ENCODE assay signal across 9 mouse cellular contexts in the genomic region with DNA sequence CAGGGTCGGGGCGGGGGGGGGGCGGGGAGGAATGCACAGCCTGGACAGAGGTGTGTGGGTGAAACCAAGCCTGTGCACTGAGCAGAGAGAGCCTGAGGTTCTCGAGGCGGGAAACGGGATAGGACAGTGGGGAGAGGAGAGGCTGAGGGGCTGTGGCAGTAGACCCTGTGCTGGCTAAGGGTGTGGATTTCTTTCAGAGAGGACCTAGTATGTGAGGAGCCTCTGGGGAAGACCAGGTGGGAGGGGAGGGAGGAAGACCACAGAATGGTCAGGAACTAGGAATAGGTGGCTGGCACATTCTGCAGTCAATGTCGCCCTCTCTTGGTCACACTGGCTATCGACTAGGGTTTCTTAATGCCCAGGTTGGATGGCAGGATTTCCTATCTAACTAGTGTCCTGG. TPM values are rescaled to one million over a fixed set of nuclear protein-coding genes. Genes with fewer than 3 reads are reported as not detected.
A peak's percentile ranks its signal among the peaks of the same experiment; 100 is the strongest.
DNase-seq lines count a peak whose midpoint lies in the region; ATAC-seq and TF ChIP-seq lines count a peak whose summit lies in the region.
"Had no signal": no experiment of that assay in that cellular context is flagged by ENCODE, and none has a peak within 500 bp of the region (broad histone marks: within the 10 kb centered on the region; RNA-seq: fewer than 3 reads in every experiment).

No protein-coding gene starts in this region.

- peaks cover 41% of the 10 kb centered on the region for H3K27me3 ChIP-seq in E14TG2a.4 (ENCODE audit: insufficient read depth, low read length)
- peaks cover 34% of the 10 kb centered on the region for H3K27me3 ChIP-seq in embryonic facial prominence, embryonic 12.5 days

- H3K27ac ChIP-seq in embryonic facial prominence, embryonic 12.5 days: no peak overlapping the region
- no peak overlapping the region for H3K27ac ChIP-seq in layer of hippocampus, adult 2 months

- DNase-seq in adrenal gland, adult 18-20 months (ENCODE audit: low spot score in 2 of 2): peak; percentile 64 to 66
- DNase-seq in heart, postnatal 14 days: peak; percentile 67 to 78
- DNase-seq in layer of hippocampus, adult 2 months (ENCODE audit: low spot score in 2 of 2): peak; percentile 71 to 79
- DNase-seq in lung, postnatal 10 days: peak; percentile 72
- peak; percentile 73 to 84 for DNase-seq in right cerebral cortex, postnatal 10 days (ENCODE audit: low spot score in 2 of 2)
- DNase-seq in spleen, postnatal 4 days (ENCODE audit: low spot score in 2 of 2): no peak

- H3K36me3 ChIP-seq in E14TG2a.4 (ENCODE audit: insufficient read depth, low read length): no peaks in the 10 kb centered on the region
- H3K36me3 ChIP-seq in embryonic facial prominence, embryonic 12.5 days: no peaks in the 10 kb centered on the region

- 35% methylated on average over 8 of the region's 8 CpGs for WGBS in embryonic facial prominence, embryonic 12.5 days

- no peak overlapping the region for H3K4me3 ChIP-seq in E14TG2a.4 (replicated peaks; ENCODE audit: low read length)
- no peak overlapping the region for H3K4me3 ChIP-seq in embryonic facial prominence, embryonic 12.5 days
- no peak overlapping the region for H3K4me3 ChIP-seq in layer of hippocampus, adult 2 months

- H3K4me1 ChIP-seq in E14TG2a.4 (replicated peaks; ENCODE audit: low read depth, low read length): peaks cover 19% of the 10 kb centered on the region
- peaks cover 6% of the 10 kb centered on the region for H3K4me1 ChIP-seq in embryonic facial prominence, embryonic 12.5 days

- no peak overlapping the region for H3K4me2 ChIP-seq in embryonic facial prominence, embryonic 12.5 days (replicated peaks)

- no peaks in the 10 kb centered on the region for H3K9me3 ChIP-seq in E14TG2a.4 (ENCODE audit: low read length)
- no peaks in the 10 kb centered on the region for H3K9me3 ChIP-seq in embryonic facial prominence, embryonic 12.5 days

- ATAC-seq in embryonic facial prominence, embryonic 12.5 days (ENCODE audit: insufficient number of reproducible peaks, insufficient read depth, low FRiP score, low TSS enrichment): peak; percentile 42; the same call in 1 of the 2 replicates

- intact Hi-C loops in heart, postnatal 14 days (cut with DNase I): loop anchor here (1.0 to 5.0 kb wide), 3 partner anchors 72 to 182 kb away; no protein-coding TSS in a partner anchor

- TF ChIP-seq CTCF in E14TG2a.4 (conservative IDR thresholded peaks at IDR 0.05; ENCODE audit: low read length): peak; percentile 39; the same call in 1 of the 2 replicates
- peak; percentile 90 for TF ChIP-seq CTCF in layer of hippocampus, adult 2 months (conservative IDR thresholded peaks at IDR 0.05)

- H3K9ac ChIP-seq in embryonic facial prominence, embryonic 12.5 days: no peak overlapping the region

RNA-seq across cellular contexts. Expression of a gene that starts 15.4 kb away (rescaled TPM):
- not detected for total RNA-seq in adrenal gland, adult 18-20 months (2021)
- 0.13 and 0.22 TPM in 2 replicates for polyA plus RNA-seq in embryonic facial prominence, embryonic 12.5 days (2016; fragmentation: Nextera tagmentation; extraction: Ambion mirVana)
- under 1 TPM in 1 of 2 experiments, not detected in 1; 0.50 TPM for total RNA-seq in heart, postnatal 14 days (2021)
- total RNA-seq in layer of hippocampus, adult 2 months (2021): 1 to 10 TPM; 1.8 to 2.0 TPM
- total RNA-seq: gastrocnemius, adult 8-10 months had no signal

RNA-seq across cellular contexts. Expression of a gene that starts 27.3 kb away (rescaled TPM):
- total RNA-seq in adrenal gland, adult 18-20 months (2021): 1 to 10 TPM; 2.1 to 2.4 TPM
- 0.47 and 0.55 TPM in 2 replicates for polyA plus RNA-seq in embryonic facial prominence, embryonic 12.5 days (2016; fragmentation: Nextera tagmentation; extraction: Ambion mirVana)
- not detected for total RNA-seq in heart, postnatal 14 days (2021)
- under 1 TPM in 1 of 2 experiments, not detected in 1; 0.15 TPM for total RNA-seq in layer of hippocampus, adult 2 months (2021)
- total RNA-seq: gastrocnemius, adult 8-10 months had no signal

RNA-seq across cellular contexts. Expression of a gene that starts 36.2 kb away (rescaled TPM):
- total RNA-seq in adrenal gland, adult 18-20 months (2021): 10 to 100 TPM; 69.5 to 83.9 TPM
- 8.7 and 11.9 TPM in 2 replicates for polyA plus RNA-seq in embryonic facial prominence, embryonic 12.5 days (2016; fragmentation: Nextera tagmentation; extraction: Ambion mirVana)
- 1 to 10 TPM; 4.9 to 8.1 TPM for total RNA-seq in heart, postnatal 14 days (2021)
- 100 to 1,000 TPM; 121 to 142 TPM for total RNA-seq in layer of hippocampus, adult 2 months (2021)

Comparison
In these comparisons a context has a peak if more than half of its experiments do, and no peak if none do; other contexts are left out.
1. DNase-seq: peak in adrenal gland, adult 18-20 months (2 of 2), heart, postnatal 14 days (2 of 2), layer of hippocampus, adult 2 months (2 of 2), lung, postnatal 10 days (single experiment) and right cerebral cortex, postnatal 10 days (2 of 2); none in spleen, postnatal 4 days (0 of 2).
2. RNA of a gene that starts 36.2 kb away (total RNA-seq): 121 to 142 TPM in layer of hippocampus, adult 2 months and 69.5 to 83.9 TPM in adrenal gland, adult 18-20 months; 4.9 to 8.1 TPM in heart, postnatal 14 days; every median in the first group is over 4 times any median in the second.